Mouse (Mus musculus) kidney, postnatal 0 days (tissue): ENCODE data around the gene Ndufb10. TPM values are rescaled to one million over a fixed set of nuclear protein-coding genes. Genes with fewer than 3 reads are reported as not detected.

Experiments
- ATAC-seq: fragments of 200-750 bp; cut with Nextera tagmentation; replicated peaks from 2 replicates; pipeline ENCODE4 v1.8.0; 2017; ENCODE audit warnings: low read depth, moderate number of reproducible peaks, moderate TSS enrichment, moderate library complexity; ENCODE audit not compliant: low FRiP score
- DNase-seq: peaks from one replicate; pipeline ENCODE4 v3.0.0-alpha.2; 2016; ENCODE audit warnings: low spot score
- H3K27ac ChIP-seq: fragments of 300-500 bp; sonication (generic); 2 replicates; pipeline ENCODE4 v1.5.1; 2014; ENCODE audit warnings: mild to moderate bottlenecking
- H3K27me3 ChIP-seq: fragments of 300-500 bp; sonication (generic); 2 replicates; pipeline ENCODE4 v1.6.1; 2014; ENCODE audit warnings: low read length, mixed read lengths; ENCODE audit not compliant: insufficient read depth
- H3K36me3 ChIP-seq: fragments of 300-500 bp; sonication (generic); 2 replicates; pipeline ENCODE4 v1.6.1; 2014; ENCODE audit warnings: low read length, mixed read lengths; ENCODE audit not compliant: insufficient read depth
- H3K4me1 ChIP-seq: fragments of 300-500 bp; sonication (generic); replicated peaks from 2 replicates; pipeline ENCODE4 v1.6.1; 2014; ENCODE audit warnings: antibody characterized with exemption, low read length, mixed read lengths; ENCODE audit not compliant: insufficient read depth
- H3K4me2 ChIP-seq: fragments of 300-500 bp; sonication (generic); 2 replicates; pipeline ENCODE4 v1.6.1; 2014; ENCODE audit warnings: mild to moderate bottlenecking, low read length, moderate library complexity, mixed read lengths
- H3K4me3 ChIP-seq: fragments of 300-500 bp; sonication (generic); replicated peaks from 2 replicates; pipeline ENCODE4 v1.5.1; 2014; ENCODE audit warnings: low read depth, low read length
- H3K9ac ChIP-seq: fragments of 300-500 bp; sonication (generic); 2 replicates; pipeline ENCODE4 v1.6.1; 2014; ENCODE audit warnings: low read depth, low read length
- H3K9me3 ChIP-seq: fragments of 300-500 bp; sonication (generic); replicated peaks from 2 replicates; pipeline ENCODE4 v1.6.1; 2016; ENCODE audit warnings: low read length, inconsistent platforms, mixed read lengths
- CTCF ChIP-seq: IDR thresholded peaks from 2 replicates; pipeline ENCODE4 v1.5.1; 2016; ENCODE audit warnings: antibody characterized with exemption, low read depth, mild to moderate bottlenecking, moderate library complexity
- WGBS: fragments of 180-500 bp; shearing (Covaris S2); extraction: QIAGEN DNeasy Blood & Tissue Kit; methylation state at CpG from one replicate; pipeline ENCODE4 v1.1.7; 2014; 5-methylcytosine and 5-hydroxymethylcytosine counted together
- polyA plus RNA-seq: library from polyadenylated mRNA; unstranded; fragments of >200 nt; fragmentation: Nextera tagmentation; extraction: Ambion mirVana; gene quantifications from 2 replicates; pipeline ENCODE4 v1.2.1, GENCODE M21; 2015

Ndufb10 gene
- polyA plus RNA-seq, 1 experiment from 2014 or later = 419 TPM

DNA sequence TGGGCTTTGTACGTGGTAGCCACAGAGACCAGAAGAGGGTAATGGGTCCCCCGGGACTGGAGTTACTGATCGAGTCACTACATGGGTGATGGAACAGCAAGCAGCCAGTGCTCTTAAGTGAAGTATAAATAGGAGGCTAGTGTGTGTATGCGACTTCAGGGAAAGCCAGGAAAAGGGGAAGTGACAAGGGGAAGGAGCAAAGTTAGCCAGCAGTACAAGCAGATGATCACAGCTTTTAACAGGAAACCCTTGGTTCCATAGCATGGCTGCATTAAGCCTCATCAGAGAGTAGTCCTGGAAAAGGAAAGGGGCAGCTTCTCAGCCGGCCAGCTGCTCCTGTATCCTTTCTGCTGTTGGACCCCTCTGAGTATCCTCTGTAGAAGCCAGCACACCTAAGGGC lies 31.9 kb downstream of the Ndufb10 start:
- no peak for TF ChIP-seq CTCF
- Histone ChIP-seq H3K9me3 (no peaks in the 10 kb centered on the region), H3K36me3 (0 out of 2 replicates have a peak, but pooled peaks cover 9% of the 10 kb centered on the region), H3K27me3 (peaks cover 14% of the 10 kb centered on the region), H3K4me2 (no peak overlapping the region), H3K4me3 (no peak overlapping the region), H3K4me1 (peaks cover 27% of the 10 kb centered on the region), H3K27ac (no peak overlapping the region), H3K9ac (no peak overlapping the region)
- 81% methylated on average over 5 of the region's 5 CpGs for WGBS
- no peak for ATAC-seq
- no peak for DNase-seq

DNA sequence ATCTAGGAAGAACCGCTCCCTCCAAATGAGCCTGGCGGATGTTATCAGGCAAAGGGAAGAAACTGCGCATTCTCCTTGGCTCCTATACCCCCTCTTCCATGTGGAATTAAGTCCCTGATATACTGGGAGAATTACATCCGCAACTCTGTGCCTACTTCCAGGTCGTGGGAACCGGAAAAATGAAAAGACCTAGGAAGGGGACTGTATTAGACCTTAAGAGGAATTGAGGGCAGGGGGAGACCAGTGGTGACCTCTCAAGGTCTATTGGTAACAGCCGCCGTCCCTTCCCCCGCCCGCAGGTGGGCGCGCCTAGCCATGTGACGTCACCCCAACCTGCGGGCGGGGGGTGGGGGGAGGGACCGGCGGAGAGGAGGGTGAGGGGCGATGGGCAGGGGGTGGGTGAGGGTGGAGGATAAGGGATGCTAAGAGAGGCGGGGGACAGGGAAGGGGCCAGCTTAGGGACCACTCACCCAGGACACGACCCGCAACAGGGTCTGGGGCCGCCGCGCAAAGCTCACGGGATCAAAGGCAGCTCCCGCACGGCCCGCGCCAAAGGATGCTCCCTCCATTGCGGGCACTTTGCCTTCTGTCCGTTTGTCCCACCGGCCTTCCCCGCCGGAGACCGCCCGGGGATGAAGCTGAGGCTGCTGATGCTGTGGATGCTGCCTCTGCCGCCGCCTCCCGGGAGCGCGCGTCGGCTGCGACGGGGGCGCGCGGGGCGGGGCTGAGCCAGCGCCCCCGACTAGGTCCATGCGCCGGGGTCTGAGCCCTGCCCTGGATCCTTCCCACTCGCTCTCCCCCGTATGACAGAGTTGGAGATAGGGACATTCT lies 34.8 kb downstream of the Ndufb10 start, which contains the start of gene Syngr3:
Syngr3 (minus strand) TSS at position 705 of the 831 bp plus-strand sequence.
- Histone ChIP-seq H3K9me3 (no peaks in the 10 kb centered on the region), H3K4me2 (peak within 1 kb of the TSS; percentile 89), H3K9ac (peak within 1 kb of the TSS; percentile 49; the same call in 1 of the 2 replicates), H3K27ac (no peak within 1 kb of the TSS), H3K4me1 (peaks cover 15% of the 10 kb centered on the region), H3K27me3 (peaks cover 14% of the 10 kb centered on the region), H3K4me3 (peak within 1 kb of the TSS; percentile 43), H3K36me3 (0 out of 2 replicates have a peak, but pooled peaks cover 9% of the 10 kb centered on the region)
- TF ChIP-seq CTCF = no peak
- ATAC-seq = no peak
- WGBS = under 1% methylated on average over 54 of the region's 55 CpGs
- DNase-seq = no peak

DNA sequence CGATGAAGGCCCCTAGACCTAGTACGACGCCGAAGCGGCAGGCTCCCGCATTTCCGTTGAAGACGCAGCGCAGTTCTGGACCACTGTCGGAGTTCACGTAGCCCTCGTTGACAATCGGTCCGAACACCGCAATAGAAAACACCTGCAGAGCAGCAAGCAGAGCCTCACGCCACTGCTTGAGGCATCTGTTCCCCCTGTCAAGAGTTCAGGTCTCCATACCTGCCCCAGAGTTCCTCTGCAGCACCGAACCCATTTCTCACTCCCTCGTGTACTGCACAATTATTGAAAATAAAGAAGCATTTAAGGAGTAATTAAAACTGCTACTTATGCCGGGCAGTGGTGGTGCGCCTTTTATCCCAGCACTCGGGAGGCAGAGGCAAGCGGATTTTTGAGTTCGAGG lies 36.7 kb downstream of the Ndufb10 start:
- Histone ChIP-seq H3K9ac (peak overlapping the region; percentile 40), H3K27me3 (peaks cover 14% of the 10 kb centered on the region), H3K4me3 (peak overlapping the region; percentile 32), H3K27ac (no peak overlapping the region), H3K36me3 (0 out of 2 replicates have a peak, but pooled peaks cover 2% of the 10 kb centered on the region), H3K9me3 (no peaks in the 10 kb centered on the region), H3K4me1 (peaks cover 15% of the 10 kb centered on the region), H3K4me2 (peak overlapping the region; percentile 61)
- ATAC-seq (no peak), DNase-seq (no peak)
- WGBS = 21% methylated on average over 23 of the region's 23 CpGs
- TF ChIP-seq CTCF = no peak

DNA sequence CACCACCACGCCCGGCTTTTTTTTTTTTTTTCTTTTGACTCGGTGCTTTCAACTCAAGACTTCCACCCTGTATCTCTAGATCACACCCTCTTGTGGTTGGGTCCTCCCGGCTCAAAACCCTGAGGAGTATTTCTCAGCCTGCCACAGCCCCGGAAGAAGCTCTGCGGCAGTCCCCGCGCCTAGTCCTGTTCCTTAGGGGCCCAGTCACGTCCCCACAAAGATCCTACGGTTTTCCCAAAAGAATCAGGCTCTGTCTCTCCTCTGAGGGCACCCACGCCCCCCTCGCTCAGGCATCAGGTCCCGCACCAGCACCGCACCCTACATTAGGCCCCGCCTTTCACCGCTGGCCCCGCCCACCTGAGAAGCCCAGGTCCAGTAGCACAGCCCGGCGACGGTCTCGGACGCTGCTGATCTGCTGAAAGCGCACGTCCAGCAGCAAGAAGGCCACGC lies 37.1 kb downstream of the Ndufb10 start:
- Histone ChIP-seq H3K36me3 (0 out of 2 replicates have a peak, but pooled peaks cover 2% of the 10 kb centered on the region), H3K27me3 (peaks cover 14% of the 10 kb centered on the region), H3K4me1 (peaks cover 15% of the 10 kb centered on the region), H3K4me2 (peak overlapping the region; percentile 61), H3K27ac (no peak overlapping the region), H3K4me3 (peak overlapping the region; percentile 32), H3K9ac (peak overlapping the region; percentile 40), H3K9me3 (no peaks in the 10 kb centered on the region)
- under 1% methylated on average over 24 of the region's 25 CpGs for WGBS
- ATAC-seq = peak; percentile 52
- DNase-seq = no peak
- peak; percentile 20; the same call in 1 of the 2 replicates for TF ChIP-seq CTCF

DNA sequence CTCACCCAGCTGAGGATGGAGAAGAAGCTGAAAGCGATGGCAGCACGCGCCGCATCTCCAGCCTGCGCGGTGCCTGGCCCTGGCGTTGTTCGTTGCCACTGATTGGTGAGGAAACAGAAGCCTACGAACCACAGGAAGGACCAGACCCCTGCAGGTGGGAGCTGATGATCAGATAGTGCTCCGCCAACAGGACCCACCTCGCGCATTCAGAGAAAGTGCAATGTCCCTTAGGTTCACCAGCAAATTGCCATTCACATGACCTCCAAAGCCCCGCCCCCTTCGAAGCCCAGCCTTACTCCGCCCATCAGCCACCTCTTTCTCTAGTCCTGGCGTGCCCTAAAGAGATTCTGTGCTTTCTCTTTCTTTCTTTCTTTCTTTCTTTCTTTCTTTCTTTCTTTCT lies 37.8 kb downstream of the Ndufb10 start:
- Histone ChIP-seq H3K9ac (no peak overlapping the region), H3K27ac (no peak overlapping the region), H3K4me1 (peaks cover 15% of the 10 kb centered on the region), H3K4me3 (no peak overlapping the region), H3K36me3 (0 out of 2 replicates have a peak, but pooled peaks cover 4% of the 10 kb centered on the region), H3K4me2 (peak overlapping the region; percentile 1; the same call in 1 of the 2 replicates), H3K27me3 (peaks cover 14% of the 10 kb centered on the region), H3K9me3 (no peaks in the 10 kb centered on the region)
- 40% methylated on average over 16 of the region's 16 CpGs for WGBS
- DNase-seq (peak; percentile 73), ATAC-seq (no peak)
- no peak for TF ChIP-seq CTCF

DNA sequence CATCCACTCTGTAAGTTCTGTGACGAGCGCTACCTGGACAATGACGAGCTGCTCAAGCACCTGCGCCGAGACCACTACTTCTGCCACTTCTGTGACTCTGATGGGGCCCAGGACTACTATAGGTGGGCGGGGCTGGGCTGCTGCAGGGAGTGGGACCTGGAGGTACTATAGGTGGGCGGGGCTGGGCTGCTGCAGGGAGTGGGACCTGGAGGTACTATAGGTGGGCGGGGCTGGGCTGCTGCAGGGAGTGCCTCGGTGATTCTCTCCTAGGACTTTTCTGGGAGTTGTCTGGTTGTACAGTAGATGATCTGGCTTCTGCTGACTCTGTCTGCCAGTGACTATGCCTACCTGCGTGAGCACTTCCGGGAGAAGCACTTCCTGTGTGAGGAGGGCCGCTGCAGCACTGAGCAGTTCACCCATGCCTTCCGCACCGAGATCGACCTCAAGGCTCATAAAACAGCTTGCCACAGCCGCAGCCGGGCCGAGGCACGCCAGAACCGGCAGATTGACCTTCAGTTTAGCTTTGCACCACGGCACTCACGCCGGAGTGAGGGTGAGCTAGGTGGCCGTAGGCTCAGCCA lies 46.7 kb downstream of the Ndufb10 start:
- no peak for ATAC-seq
- H3K36me3 ChIP-seq = peaks cover 48% of the 10 kb centered on the region

More for the DNA sequence above, 46.7 kb downstream of the Ndufb10 start:
- H3K27me3 ChIP-seq = no peaks in the 10 kb centered on the region
- no peaks in the 10 kb centered on the region for H3K4me1 ChIP-seq
- no peaks in the 10 kb centered on the region for H3K9me3 ChIP-seq
- DNase-seq = no peak
- H3K4me2 ChIP-seq = no peak overlapping the region
- 81% methylated on average over 24 of the region's 24 CpGs for WGBS
- no peak overlapping the region for H3K4me3 ChIP-seq
- no peak overlapping the region for H3K9ac ChIP-seq
- no peak for TF ChIP-seq CTCF
- H3K27ac ChIP-seq = no peak overlapping the region
